Mouse (Mus musculus): ENCODE results near the gene Ubqln5.

The Ubqln5 gene

GRCm38 (mm10) chr7:104129726-104130125 lies at the start of gene Ubqln5:
Ubqln5 (minus strand) TSS chr7:104129826.
- no peak for DNase-seq

GRCm38 (mm10) chr7:104179074-104179473 lies 49.4 kb upstream of the Ubqln5 start:
- no peak for DNase-seq

GRCm38 (mm10) chr7:104178422-104179054 lies 48.9 kb upstream of the Ubqln5 start:
- no peak for DNase-seq

- DNase-seq = no peak
Measured at GRCm38 (mm10) chr7:104175085-104175484, 45.5 kb upstream of the Ubqln5 start.

GRCm38 (mm10) chr7:104169634-104170204 lies 40.1 kb upstream of the Ubqln5 start:
- DNase-seq = no peak

- no peak for DNase-seq
Measured at GRCm38 (mm10) chr7:104167105-104167504, 37.5 kb upstream of the Ubqln5 start.

- DNase-seq = no peak
Measured at GRCm38 (mm10) chr7:104150456-104150855, 20.8 kb upstream of the Ubqln5 start, which contains the start of gene Ubqlnl. Ubqlnl (minus strand) TSS chr7:104150556.

- DNase-seq = no peak
Measured at GRCm38 (mm10) chr7:104143179-104143578, 13.6 kb upstream of the Ubqln5 start, which contains the start of gene Ubqln3. Ubqln3 (minus strand) TSS chr7:104143279.

- DNase-seq = no peak
Measured at GRCm38 (mm10) chr7:104137305-104137704, 7.7 kb upstream of the Ubqln5 start, which contains the start of gene Olfr643. Olfr643 (minus strand) TSS chr7:104137405.

- no peak for DNase-seq
Measured at GRCm38 (mm10) chr7:104104757-104104972, 25.0 kb downstream of the Ubqln5 start, which contains the start of gene Olfr646. Olfr646 (plus strand) TSS chr7:104104873.

GRCm38 (mm10) chr7:104103913-104104756 lies 25.5 kb downstream of the Ubqln5 start:
- DNase-seq = no peak

GRCm38 (mm10) chr7:104085365-104085764 lies 44.3 kb downstream of the Ubqln5 start, which contains the start of gene Olfr645:
Olfr645 (minus strand) TSS chr7:104085465.
- DNase-seq = no peak
